Mouse (Mus musculus) small intestine, adult 2 months (tissue): Measurements from ENCODE around the gene Sorcs1.

Experiments
- CTCF ChIP-seq: fragments of 200-500 bp; IDR thresholded peaks from 2 replicates; pipeline ENCODE4 v1.5.1; 2012; ENCODE audit warnings: low read depth, mild to moderate bottlenecking, control low read depth, inconsistent platforms, low read length, moderate library complexity, mixed read lengths; ENCODE audit not compliant: insufficient replicate concordance, insufficient read length; ENCODE audit errors: extremely low read depth
- POLR2A ChIP-seq: fragments of 200-500 bp; IDR thresholded peaks from 2 replicates; pipeline ENCODE4 v1.6.1; 2012; ENCODE audit warnings: low read depth, mild to moderate bottlenecking, control low read depth, inconsistent platforms, low read length, moderate library complexity

DNA sequence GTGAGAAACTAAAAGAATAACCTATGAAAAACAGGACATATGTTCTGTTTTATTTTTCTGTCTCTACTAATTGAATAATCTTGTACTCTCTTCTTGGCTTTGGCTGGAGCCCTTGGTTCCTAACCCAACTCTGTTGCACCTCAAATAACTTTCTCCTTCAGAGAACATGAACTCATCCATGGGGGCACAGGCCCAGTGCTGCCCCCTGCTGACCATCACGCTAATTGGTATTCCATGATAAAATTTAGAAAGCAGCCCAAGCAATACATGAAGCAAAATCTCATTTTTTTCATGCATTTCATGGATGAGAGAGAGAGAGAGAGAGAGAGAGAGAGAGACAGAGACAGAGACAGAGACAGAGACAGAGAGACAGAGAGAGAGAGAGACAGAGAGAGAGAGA, 255.5 kb downstream of the Sorcs1 start:
- TF ChIP-seq CTCF: no peak
- TF ChIP-seq POLR2A: no peak
